Mouse (Mus musculus): ENCODE results near the gene Cckar.

DNA sequence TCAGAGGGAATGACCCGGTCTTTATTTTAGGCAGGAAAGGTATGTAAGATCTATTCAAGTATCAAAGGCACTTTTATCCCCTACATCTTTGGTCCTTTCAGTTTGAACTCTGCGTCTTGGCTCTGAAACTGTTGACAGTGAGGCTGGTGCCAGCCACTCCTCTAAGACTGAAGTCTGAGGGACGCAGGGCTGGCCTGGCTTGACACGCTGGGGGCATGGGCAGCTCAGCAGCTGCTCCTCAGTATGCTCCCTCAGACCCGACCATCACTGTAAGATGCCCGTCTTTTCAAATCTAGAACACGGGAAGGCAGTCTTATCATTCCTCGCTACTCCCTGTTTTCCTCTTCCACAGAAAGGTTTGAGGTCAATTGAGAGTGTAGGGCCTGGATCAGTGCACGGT lies 9.7 kb downstream of the Cckar start:
- TF ChIP-seq CTCF (IDR thresholded peaks at IDR 0.05; ENCODE audit: low read depth) (no peak), EP300 (IDR thresholded peaks at IDR 0.05; ENCODE audit: low read depth) (no peak)

All from heart, postnatal 0 days (tissue).